Mouse (Mus musculus): ENCODE results near the gene 2200002D01Rik. TPM values are rescaled to one million over a fixed set of nuclear protein-coding genes. Genes with fewer than 3 reads are reported as not detected.

2200002D01Rik gene
- polyA plus RNA-seq, 2 experiments: 0.92 to 3.0 TPM

GRCm38 (mm10) chr7:29230560-29230959 is 17.7 kb downstream of the 2200002D01Rik start:
- no peak for ATAC-seq (ENCODE audit: low FRiP score, low read depth)
- no peak for TF ChIP-seq POLR2A (IDR thresholded peaks at IDR 0.05; ENCODE audit: borderline replicate concordance, extremely low read depth, insufficient read depth, insufficient read length)
- WGBS: 68% methylated on average over 3 of the region's 3 CpGs

GRCm38 (mm10) chr7:29228202-29228601 is 20.1 kb downstream of the 2200002D01Rik start:
- H3K9ac ChIP-seq (ENCODE audit: low read depth, low read length, severe bottlenecking): no peak overlapping the region
- no peaks in the 10 kb centered on the region for H3K36me3 ChIP-seq (ENCODE audit: control insufficient read depth, insufficient read depth, low read length)
- ATAC-seq (ENCODE audit: low FRiP score, low read depth): no peak
- no peaks in the 10 kb centered on the region for H3K9me3 ChIP-seq (ENCODE audit: control insufficient read depth, low read length)
- TF ChIP-seq POLR2A (IDR thresholded peaks at IDR 0.05; ENCODE audit: borderline replicate concordance, extremely low read depth, insufficient read depth, insufficient read length): no peak
- no peak overlapping the region for H3K27ac ChIP-seq (replicated peaks; ENCODE audit: low read depth, low read length)
- DNase-seq (ENCODE audit: low spot score): no peak
- H3K4me1 ChIP-seq (ENCODE audit: control insufficient read depth, insufficient read depth, low read length): peaks cover 7% of the 10 kb centered on the region; the same call in 1 of the 2 replicates
- H3K27me3 ChIP-seq (ENCODE audit: control insufficient read depth, insufficient read depth, low read length): peaks cover 19% of the 10 kb centered on the region
- 69% methylated on average over 4 of the region's 4 CpGs for WGBS
- no peak overlapping the region for H3K4me2 ChIP-seq (replicated peaks; ENCODE audit: low read depth, low read length, severe bottlenecking)
- no peak overlapping the region for H3K4me3 ChIP-seq (replicated peaks; ENCODE audit: low read length)

More at GRCm38 (mm10) chr7:29230560-29230959, 17.7 kb downstream of the 2200002D01Rik start:
- H3K27me3 ChIP-seq (ENCODE audit: control insufficient read depth, insufficient read depth, low read length): peaks cover 21% of the 10 kb centered on the region
- H3K4me1 ChIP-seq (ENCODE audit: control insufficient read depth, insufficient read depth, low read length): no peaks in the 10 kb centered on the region
- no peak overlapping the region for H3K4me3 ChIP-seq (replicated peaks; ENCODE audit: low read length)
- H3K27ac ChIP-seq (replicated peaks; ENCODE audit: low read depth, low read length): no peak overlapping the region
- DNase-seq (ENCODE audit: low spot score): no peak
- H3K9me3 ChIP-seq (ENCODE audit: control insufficient read depth, low read length): no peaks in the 10 kb centered on the region
- no peaks in the 10 kb centered on the region for H3K36me3 ChIP-seq (ENCODE audit: control insufficient read depth, insufficient read depth, low read length)
- no peak overlapping the region for H3K9ac ChIP-seq (ENCODE audit: low read depth, low read length, severe bottlenecking)
- H3K4me2 ChIP-seq (replicated peaks; ENCODE audit: low read depth, low read length, severe bottlenecking): no peak overlapping the region

- ATAC-seq (ENCODE audit: low FRiP score, low read depth) (no peak), DNase-seq (ENCODE audit: low spot score) (no peak)
- Histone ChIP-seq H3K4me2 (replicated peaks; ENCODE audit: low read depth, low read length, severe bottlenecking) (no peak overlapping the region), H3K27me3 (ENCODE audit: control insufficient read depth, insufficient read depth, low read length) (no peaks in the 10 kb centered on the region), H3K9me3 (ENCODE audit: control insufficient read depth, low read length) (no peaks in the 10 kb centered on the region), H3K27ac (replicated peaks; ENCODE audit: low read depth, low read length) (no peak overlapping the region), H3K4me1 (ENCODE audit: control insufficient read depth, insufficient read depth, low read length) (peaks cover 7% of the 10 kb centered on the region; the same call in 1 of the 2 replicates), H3K9ac (ENCODE audit: low read depth, low read length, severe bottlenecking) (no peak overlapping the region), H3K4me3 (replicated peaks; ENCODE audit: low read length) (no peak overlapping the region), H3K36me3 (ENCODE audit: control insufficient read depth, insufficient read depth, low read length) (no peaks in the 10 kb centered on the region)
- no peak for TF ChIP-seq POLR2A (IDR thresholded peaks at IDR 0.05; ENCODE audit: borderline replicate concordance, extremely low read depth, insufficient read depth, insufficient read length)
- 80% methylated on average over 12 of the region's 13 CpGs for WGBS
Observed at GRCm38 (mm10) chr7:29225520-29225919, 22.7 kb downstream of the 2200002D01Rik start.

- H3K9ac ChIP-seq (ENCODE audit: low read depth, low read length, severe bottlenecking): no peak overlapping the region
- H3K27ac ChIP-seq (replicated peaks; ENCODE audit: low read depth, low read length): no peak overlapping the region
Observed at GRCm38 (mm10) chr7:29224756-29225394, 23.4 kb downstream of the 2200002D01Rik start.

GRCm38 (mm10) chr7:29214846-29215245 is 33.4 kb downstream of the 2200002D01Rik start:
- no peak overlapping the region for H3K27ac ChIP-seq (replicated peaks; ENCODE audit: low read depth, low read length)
- 45% methylated on average over 15 of the region's 15 CpGs for WGBS
- no peak for ATAC-seq (ENCODE audit: low FRiP score, low read depth)
- no peaks in the 10 kb centered on the region; the same call in 1 of the 2 replicates for H3K9me3 ChIP-seq (ENCODE audit: control insufficient read depth, low read length)
- no peak for TF ChIP-seq POLR2A (IDR thresholded peaks at IDR 0.05; ENCODE audit: borderline replicate concordance, extremely low read depth, insufficient read depth, insufficient read length)
- no peak overlapping the region for H3K9ac ChIP-seq (ENCODE audit: low read depth, low read length, severe bottlenecking)
- no peaks in the 10 kb centered on the region for H3K4me1 ChIP-seq (ENCODE audit: control insufficient read depth, insufficient read depth, low read length)
- H3K4me3 ChIP-seq (replicated peaks; ENCODE audit: low read length): no peak overlapping the region
- DNase-seq (ENCODE audit: low spot score): no peak
- no peaks in the 10 kb centered on the region for H3K36me3 ChIP-seq (ENCODE audit: control insufficient read depth, insufficient read depth, low read length)
- H3K27me3 ChIP-seq (ENCODE audit: control insufficient read depth, insufficient read depth, low read length): no peaks in the 10 kb centered on the region
- H3K4me2 ChIP-seq (replicated peaks; ENCODE audit: low read depth, low read length, severe bottlenecking): no peak overlapping the region

More at GRCm38 (mm10) chr7:29224756-29225394, 23.4 kb downstream of the 2200002D01Rik start:
- H3K4me3 ChIP-seq (replicated peaks; ENCODE audit: low read length): no peak overlapping the region
- DNase-seq (ENCODE audit: low spot score): no peak
- H3K36me3 ChIP-seq (ENCODE audit: control insufficient read depth, insufficient read depth, low read length): no peaks in the 10 kb centered on the region
- no peaks in the 10 kb centered on the region for H3K27me3 ChIP-seq (ENCODE audit: control insufficient read depth, insufficient read depth, low read length)
- 0 out of 2 replicates have a peak overlapping the region, but pooled peaks have one; percentile 21 for H3K4me2 ChIP-seq (replicated peaks; ENCODE audit: low read depth, low read length, severe bottlenecking)
- WGBS: 12% methylated on average over 16 of the region's 16 CpGs
- peaks cover 7% of the 10 kb centered on the region; the same call in 1 of the 2 replicates for H3K4me1 ChIP-seq (ENCODE audit: control insufficient read depth, insufficient read depth, low read length)
- no peak for ATAC-seq (ENCODE audit: low FRiP score, low read depth)
- H3K9me3 ChIP-seq (ENCODE audit: control insufficient read depth, low read length): no peaks in the 10 kb centered on the region; the same call in 1 of the 2 replicates
- TF ChIP-seq POLR2A (IDR thresholded peaks at IDR 0.05; ENCODE audit: borderline replicate concordance, extremely low read depth, insufficient read depth, insufficient read length): no peak

Measured in limb, embryonic 14.5 days (tissue).